Mouse (Mus musculus): ENCODE measurements around the gene Hist1h2aa. TPM values are rescaled to one million over a fixed set of nuclear protein-coding genes. Genes with fewer than 3 reads are reported as not detected.

The Hist1h2aa gene
- not detected in 2 replicates for polyA plus RNA-seq (2015; fragmentation: Nextera tagmentation; extraction: Ambion mirVana)

GRCm38 (mm10) chr13:23934211-23934520, at the start of gene Hist1h2aa:
Gene Hist1h2aa (plus strand): TSS chr13:23934462.

GRCm38 (mm10) chr13:23914376-23915167, 19.7 kb upstream of the Hist1h2aa start, which contains the start of gene Slc17a4:
Gene Slc17a4 (minus strand): TSS chr13:23915009.

GRCm38 (mm10) chr13:23933421-23934210, 646 bp upstream of the Hist1h2aa start, which contains the start of gene Hist1h2ba:
Gene Hist1h2ba (minus strand): TSS chr13:23934156.

Small RNAs within 50 kb of the gene (microRNA-seq; reads per million reads assigned to microRNA genes)
- not detected for gene Gm44344 (ENCODE audit: borderline replicate concordance, insufficient number of aligned reads)

Other genes starting within 250 kb of the Hist1h2aa start
- gene Hist1h1t, start 238.6 kb upstream of the Hist1h2aa start, polyA plus RNA-seq (2015; fragmentation: Nextera tagmentation; extraction: Ambion mirVana), result not detected in 2 replicates
- gene Hist1h4c, start 236.0 kb upstream of the Hist1h2aa start, polyA plus RNA-seq (2015; fragmentation: Nextera tagmentation; extraction: Ambion mirVana), result 3.9 and 5.8 TPM in 2 replicates
- 27.9 and 33.6 TPM in 2 replicates for gene Hfe, start 223.6 kb upstream of the Hist1h2aa start, polyA plus RNA-seq (2015; fragmentation: Nextera tagmentation; extraction: Ambion mirVana)
- gene Hist1h1c, start 195.7 kb upstream of the Hist1h2aa start, polyA plus RNA-seq (2015; fragmentation: Nextera tagmentation; extraction: Ambion mirVana), result 137 and 180 TPM in 2 replicates
- 1.2 and 1.4 TPM in 2 replicates for gene Hist1h3c, start 188.9 kb upstream of the Hist1h2aa start, polyA plus RNA-seq (2015; fragmentation: Nextera tagmentation; extraction: Ambion mirVana)
- gene Hist1h2bb, start 187.7 kb upstream of the Hist1h2aa start, polyA plus RNA-seq (2015; fragmentation: Nextera tagmentation; extraction: Ambion mirVana), result 0.84 and 0.95 TPM in 2 replicates
- 18.1 and 21.8 TPM in 2 replicates for gene Hist1h2ab, start 183.3 kb upstream of the Hist1h2aa start, polyA plus RNA-seq (2015; fragmentation: Nextera tagmentation; extraction: Ambion mirVana)
- gene Hist1h3b, start 182.2 kb upstream of the Hist1h2aa start, polyA plus RNA-seq (2015; fragmentation: Nextera tagmentation; extraction: Ambion mirVana), result 2.5 and 3.1 TPM in 2 replicates
- 0.50 and 1.1 TPM in 2 replicates for gene Hist1h4b, start 177.4 kb upstream of the Hist1h2aa start, polyA plus RNA-seq (2015; fragmentation: Nextera tagmentation; extraction: Ambion mirVana)
- gene Hist1h4a, start 173.2 kb upstream of the Hist1h2aa start, polyA plus RNA-seq (2015; fragmentation: Nextera tagmentation; extraction: Ambion mirVana), result 0.52 TPM in 1 of 2 replicates, not detected in the other
- 1.1 and 1.8 TPM in 2 replicates for gene Hist1h3a, start 172.1 kb upstream of the Hist1h2aa start, polyA plus RNA-seq (2015; fragmentation: Nextera tagmentation; extraction: Ambion mirVana)
- 1.2 and 1.8 TPM in 2 replicates for gene Hist1h1a, start 170.8 kb upstream of the Hist1h2aa start, polyA plus RNA-seq (2015; fragmentation: Nextera tagmentation; extraction: Ambion mirVana)
- gene Trim38, start 164.5 kb upstream of the Hist1h2aa start, polyA plus RNA-seq (2015; fragmentation: Nextera tagmentation; extraction: Ambion mirVana), result 0.12 TPM in 1 of 2 replicates, not detected in the other
- 1.1 and 1.3 TPM in 2 replicates for gene Slc17a2, start 127.5 kb upstream of the Hist1h2aa start, polyA plus RNA-seq (2015; fragmentation: Nextera tagmentation; extraction: Ambion mirVana)
- gene Slc17a3, start 95.0 kb upstream of the Hist1h2aa start, polyA plus RNA-seq (2015; fragmentation: Nextera tagmentation; extraction: Ambion mirVana), result 0.33 and 0.57 TPM in 2 replicates
- gene Slc17a1, start 66.7 kb upstream of the Hist1h2aa start, polyA plus RNA-seq (2015; fragmentation: Nextera tagmentation; extraction: Ambion mirVana), result 0.49 TPM in 1 of 2 replicates, not detected in the other
- 0.63 and 1.5 TPM in 2 replicates for gene Slc17a4, start 19.5 kb upstream of the Hist1h2aa start, polyA plus RNA-seq (2015; fragmentation: Nextera tagmentation; extraction: Ambion mirVana)
- gene Hist1h2ba, start 306 bp upstream of the Hist1h2aa start, polyA plus RNA-seq (2015; fragmentation: Nextera tagmentation; extraction: Ambion mirVana), result not detected in 2 replicates
- gene Scgn, start 56.8 kb downstream of the Hist1h2aa start, polyA plus RNA-seq (2015; fragmentation: Nextera tagmentation; extraction: Ambion mirVana), result 1.8 and 1.9 TPM in 2 replicates